Mouse (Mus musculus) liver, embryonic 14.5 days (tissue): ENCODE measurements around the gene Camk2n1.

Source experiments
- CTCF ChIP-seq: IDR thresholded peaks from 2 replicates; pipeline ENCODE4 v1.5.1; 2016; ENCODE audit warnings: antibody characterized with exemption, low read depth, control low read depth
- EP300 ChIP-seq: IDR thresholded peaks from 2 replicates; pipeline ENCODE4 v1.6.1; 2016; ENCODE audit warnings: antibody characterized with exemption, low read depth

- TF ChIP-seq CTCF (no peak), EP300 (no peak)
These were observed 26.8 kb downstream of the Camk2n1 start for GRCm38 (mm10) chr4:138480962-138481361.
